Mouse (Mus musculus) liver, adult (tissue): ENCODE measurements around the gene Doc2a.

Source experiments
- GATA4 ChIP-seq: IDR thresholded peaks from 2 replicates; pipeline ENCODE4 v1.6.1; 2014; ENCODE audit warnings: mild to moderate bottlenecking, low read length; ENCODE audit not compliant: insufficient replicate concordance

The Doc2a gene

GRCm38 (mm10) chr7:126884286-126885164 is 37.3 kb downstream of the Doc2a start, which contains the start of gene Taok2:
Gene Taok2, minus strand, starts transcription at chr7:126884703.
- peak; percentile 30; the same call in 1 of the 2 replicates for TF ChIP-seq GATA4

GRCm38 (mm10) chr7:126887281-126887680 is 40.1 kb downstream of the Doc2a start:
- TF ChIP-seq GATA4 = no peak

DNA sequence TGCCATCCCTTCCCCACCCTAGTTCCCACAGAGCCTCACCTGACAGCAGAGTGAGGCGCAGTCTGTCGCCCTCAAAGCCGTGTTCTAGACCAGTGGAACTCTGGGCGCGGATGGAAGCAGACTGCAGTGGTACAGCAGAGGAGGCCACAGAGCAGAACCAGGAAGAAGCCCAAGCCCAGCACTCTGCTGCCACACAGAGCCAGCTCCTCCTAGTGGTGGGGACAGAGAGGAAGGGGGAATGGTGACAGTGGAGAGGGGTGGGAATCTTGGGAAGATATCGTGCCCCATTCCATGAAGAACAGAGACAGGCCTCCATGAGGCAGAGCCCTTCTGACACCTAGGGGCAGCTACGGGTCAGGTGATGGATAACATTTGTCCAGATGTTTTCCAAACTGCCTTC is 41.6 kb downstream of the Doc2a start:
- TF ChIP-seq GATA4 = no peak; the same call in 1 of the 2 replicates

- no peak for TF ChIP-seq GATA4
Measured at GRCm38 (mm10) chr7:126896912-126897311, 49.7 kb downstream of the Doc2a start.

- TF ChIP-seq GATA4 = no peak
Measured at GRCm38 (mm10) chr7:126897390-126898101, 50.3 kb downstream of the Doc2a start.

GRCm38 (mm10) chr7:126898102-126898990 is 51.1 kb downstream of the Doc2a start:
- no peak for TF ChIP-seq GATA4
